Mouse (Mus musculus): Measurements from ENCODE around the gene R3hdm1. TPM values are rescaled to one million over a fixed set of nuclear protein-coding genes. Genes with fewer than 3 reads are reported as not detected.

Gene R3hdm1
- polyA plus RNA-seq, 1 experiment = 43.1 TPM

DNA sequence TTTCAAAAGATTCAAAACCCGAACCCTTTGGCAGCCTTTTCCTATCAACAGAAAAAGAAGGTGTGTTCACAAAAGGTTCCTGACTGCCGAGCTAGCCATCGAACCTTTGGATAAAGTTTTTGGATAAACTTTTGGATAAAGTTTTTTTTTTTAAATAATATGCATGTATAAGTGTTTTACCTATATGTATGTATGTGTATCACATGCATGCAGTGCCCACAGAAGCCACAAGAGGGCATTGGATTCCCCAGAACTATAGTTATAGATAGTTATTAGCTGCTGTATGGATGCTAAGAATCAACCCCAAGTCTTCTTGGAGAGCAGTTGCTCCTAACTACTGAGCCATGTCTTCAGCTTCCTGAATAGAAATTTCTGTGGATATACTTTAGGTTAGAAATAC lies 178.7 kb downstream of the R3hdm1 start:
- WGBS = 94% methylated on average over 3 of the region's 3 CpGs
- TF ChIP-seq POLR2A (IDR thresholded peaks at IDR 0.05; ENCODE audit: low read depth, low read length) (no peak), CTCF (IDR thresholded peaks at IDR 0.05; ENCODE audit: extremely low read depth, insufficient read depth, insufficient read length, insufficient replicate concordance) (no peak)
- no peak for DNase-seq (ENCODE audit: low read depth in 1 of 2, low spot score in 2 of 2)

DNA sequence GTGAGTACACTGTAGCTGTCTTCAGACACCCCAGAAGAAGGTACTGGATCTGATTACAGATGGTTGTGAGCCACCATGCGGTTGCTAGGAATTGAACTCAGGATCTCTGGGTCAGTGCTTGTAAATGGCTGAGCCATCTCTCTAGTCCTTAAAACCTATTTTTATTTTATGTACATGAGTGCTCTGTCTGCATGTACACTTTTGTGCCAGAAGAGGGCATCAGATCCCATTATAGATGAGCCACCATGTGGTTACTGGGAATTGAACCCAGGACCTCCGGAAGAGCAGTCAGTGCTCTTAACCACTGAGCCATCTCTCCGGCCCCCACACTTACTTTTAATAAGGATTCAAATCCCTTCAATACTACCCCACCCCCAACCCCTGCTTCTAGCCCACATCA lies 179.8 kb downstream of the R3hdm1 start:
- H3K27me3 ChIP-seq (ENCODE audit: control insufficient read depth, insufficient read depth, low read length) = no peaks in the 10 kb centered on the region
- no peak overlapping the region for H3K4me3 ChIP-seq (ENCODE audit: extremely low read depth, insufficient read depth, insufficient read length)
- TF ChIP-seq POLR2A (IDR thresholded peaks at IDR 0.05; ENCODE audit: low read depth, low read length) (no peak), CTCF (IDR thresholded peaks at IDR 0.05; ENCODE audit: extremely low read depth, insufficient read depth, insufficient read length, insufficient replicate concordance) (no peak)
- H3K4me1 ChIP-seq (ENCODE audit: control insufficient read depth, insufficient read depth, insufficient read length) = no peaks in the 10 kb centered on the region
- H3K27ac ChIP-seq (ENCODE audit: insufficient read depth, low read length) = no peak overlapping the region
- no peak for DNase-seq (ENCODE audit: low read depth in 1 of 2, low spot score in 2 of 2)
- 88% methylated on average over 3 of the region's 3 CpGs for WGBS
- peaks cover 13% of the 10 kb centered on the region for H3K36me3 ChIP-seq (ENCODE audit: control insufficient read depth, insufficient read depth, low read length)

More for the DNA sequence above, 178.7 kb downstream of the R3hdm1 start:
- Histone ChIP-seq H3K4me3 (ENCODE audit: extremely low read depth, insufficient read depth, insufficient read length) (no peak overlapping the region), H3K4me1 (ENCODE audit: control insufficient read depth, insufficient read depth, insufficient read length) (no peaks in the 10 kb centered on the region), H3K27me3 (ENCODE audit: control insufficient read depth, insufficient read depth, low read length) (no peaks in the 10 kb centered on the region), H3K36me3 (ENCODE audit: control insufficient read depth, insufficient read depth, low read length) (peaks cover 23% of the 10 kb centered on the region), H3K27ac (ENCODE audit: insufficient read depth, low read length) (no peak overlapping the region)

DNA sequence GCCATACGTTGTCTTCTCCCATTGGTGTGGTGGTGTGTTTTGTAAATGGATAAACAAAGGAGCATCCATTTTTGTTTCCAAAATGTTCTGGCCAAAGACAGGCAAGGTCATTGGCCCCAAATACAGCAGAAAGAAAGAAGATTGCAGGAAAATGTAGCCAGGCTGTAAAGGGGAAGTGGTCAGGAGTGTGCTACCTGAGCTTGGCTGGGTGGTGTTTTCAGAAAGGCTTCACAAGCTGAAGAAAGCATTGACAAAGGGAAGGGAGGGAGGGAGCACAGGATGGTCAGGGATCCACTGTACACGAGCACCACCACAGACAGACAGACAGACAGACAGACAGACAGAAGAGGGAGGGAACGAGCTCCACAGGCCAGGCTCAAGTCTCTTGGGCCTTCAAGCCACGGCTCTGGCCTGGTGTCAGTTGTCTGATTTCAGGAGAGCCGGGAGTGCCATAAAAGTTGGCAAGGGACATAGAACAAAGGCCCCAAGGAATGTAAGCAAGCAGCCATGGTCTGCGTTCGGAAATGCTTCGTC lies 181.1 kb downstream of the R3hdm1 start:
- H3K27ac ChIP-seq (ENCODE audit: insufficient read depth, low read length) = no peak overlapping the region
- 79% methylated on average over 8 of the region's 8 CpGs for WGBS
- TF ChIP-seq POLR2A (IDR thresholded peaks at IDR 0.05; ENCODE audit: low read depth, low read length) (no peak), CTCF (IDR thresholded peaks at IDR 0.05; ENCODE audit: extremely low read depth, insufficient read depth, insufficient read length, insufficient replicate concordance) (no peak)
- DNase-seq (ENCODE audit: low read depth in 1 of 2, low spot score in 2 of 2) = no peak
- H3K36me3 ChIP-seq (ENCODE audit: control insufficient read depth, insufficient read depth, low read length) = peaks cover 5% of the 10 kb centered on the region
- no peaks in the 10 kb centered on the region for H3K27me3 ChIP-seq (ENCODE audit: control insufficient read depth, insufficient read depth, low read length)
- H3K4me3 ChIP-seq (ENCODE audit: extremely low read depth, insufficient read depth, insufficient read length) = no peak overlapping the region
- H3K4me1 ChIP-seq (ENCODE audit: control insufficient read depth, insufficient read depth, insufficient read length) = no peaks in the 10 kb centered on the region

DNA sequence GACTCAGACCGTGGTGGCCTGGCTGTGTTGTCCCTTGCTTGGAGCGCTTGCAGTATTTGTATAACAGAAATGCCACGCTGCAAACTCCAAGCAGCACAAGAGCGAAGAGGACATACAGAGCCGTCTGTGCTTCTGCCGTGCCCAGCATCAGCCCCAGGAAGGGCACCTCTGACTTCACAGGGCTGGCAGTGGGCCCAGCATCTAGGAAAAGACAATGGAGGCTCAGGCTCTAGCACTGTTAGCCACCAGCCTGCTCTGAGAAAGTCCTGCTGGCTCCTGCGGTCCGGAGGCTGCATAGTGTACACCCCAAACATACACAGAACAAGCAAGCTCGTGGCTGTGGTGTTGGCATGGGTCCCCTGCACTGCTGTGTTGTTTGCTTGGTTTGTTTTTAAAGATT lies 182.0 kb downstream of the R3hdm1 start:
- H3K27me3 ChIP-seq (ENCODE audit: control insufficient read depth, insufficient read depth, low read length) = no peaks in the 10 kb centered on the region
- 90% methylated on average over 9 of the region's 9 CpGs for whole genome bisulfite sequencing
- no peak for TF ChIP-seq POLR2A (IDR thresholded peaks at IDR 0.05; ENCODE audit: low read depth, low read length)
- TF ChIP-seq CTCF (IDR thresholded peaks at IDR 0.05; ENCODE audit: extremely low read depth, insufficient read depth, insufficient read length, insufficient replicate concordance) = no peak
- no peak for DNase-seq (ENCODE audit: low read depth in 1 of 2, low spot score in 2 of 2)
- H3K4me1 ChIP-seq (ENCODE audit: control insufficient read depth, insufficient read depth, insufficient read length) = no peaks in the 10 kb centered on the region
- H3K27ac ChIP-seq (ENCODE audit: insufficient read depth, low read length) = no peak overlapping the region
- no peak overlapping the region for H3K4me3 ChIP-seq (ENCODE audit: extremely low read depth, insufficient read depth, insufficient read length)
- peaks cover 4% of the 10 kb centered on the region for H3K36me3 ChIP-seq (ENCODE audit: control insufficient read depth, insufficient read depth, low read length)

Other genes with a start within 250 kb of the R3hdm1 start
- gene Map3k19, start 248.3 kb upstream of the R3hdm1 start, polyA plus RNA-seq (2012; rRNA removed) = 1.2 and 2.1 TPM in 2 replicates
- 17.7 and 19.8 TPM in 2 replicates for gene Rab3gap1, start 234.5 kb upstream of the R3hdm1 start, polyA plus RNA-seq (2012; rRNA removed)
- 0.97 and 1.1 TPM in 2 replicates for gene Zranb3, start 254 bp upstream of the R3hdm1 start, polyA plus RNA-seq (2012; rRNA removed)
- gene Ubxn4, start 140.7 kb downstream of the R3hdm1 start, polyA plus RNA-seq (2012; rRNA removed) = 11.7 and 14.2 TPM in 2 replicates
- gene Lct, start 225.0 kb downstream of the R3hdm1 start, polyA plus RNA-seq (2012; rRNA removed) = 0.05 and 0.06 TPM in 2 replicates